Mouse (Mus musculus) embryonic facial prominence, embryonic 14.5 days (tissue): ENCODE measurements around the gene Slc35e2. TPM values are rescaled to one million over a fixed set of nuclear protein-coding genes. Genes with fewer than 3 reads are reported as not detected.

Experiments
- ATAC-seq: fragments of 200-750 bp; cut with Nextera tagmentation; 2 replicates; pipeline ENCODE4 v1.8.0; 2017; ENCODE audit warnings: low read depth, moderate number of reproducible peaks, moderate TSS enrichment
- DNase-seq: peaks from one replicate; pipeline ENCODE4 v3.0.0-alpha.2; 2015; ENCODE audit warnings: low spot score
- H3K27ac ChIP-seq: fragments of 300-500 bp; sonication (generic); replicated peaks from 2 replicates; pipeline ENCODE4 v1.5.1; 2014; ENCODE audit warnings: low read depth, mild to moderate bottlenecking, low read length, moderate library complexity
- H3K27me3 ChIP-seq: fragments of 300-500 bp; sonication (generic); replicated peaks from 2 replicates; pipeline ENCODE4 v1.6.1; 2014; ENCODE audit warnings: low read length; ENCODE audit not compliant: control insufficient read depth, insufficient read depth
- H3K36me3 ChIP-seq: fragments of 300-500 bp; sonication (generic); 2 replicates; pipeline ENCODE4 v1.6.1; 2014; ENCODE audit warnings: low read length, mixed read lengths; ENCODE audit not compliant: control insufficient read depth, insufficient read depth
- H3K4me1 ChIP-seq: fragments of 300-500 bp; sonication (generic); 2 replicates; pipeline ENCODE4 v1.6.1; 2014; ENCODE audit warnings: antibody characterized with exemption, low read length; ENCODE audit not compliant: control insufficient read depth, insufficient read depth
- H3K4me2 ChIP-seq: fragments of 300-500 bp; sonication (generic); 2 replicates; pipeline ENCODE4 v1.6.1; 2014; ENCODE audit warnings: low read depth, mild to moderate bottlenecking, low read length, moderate library complexity, mixed read lengths
- H3K4me3 ChIP-seq: fragments of 300-500 bp; sonication (generic); 2 replicates; pipeline ENCODE4 v1.5.1; 2014; ENCODE audit warnings: low read depth, mild to moderate bottlenecking, low read length
- H3K9ac ChIP-seq: fragments of 300-500 bp; sonication (generic); 2 replicates; pipeline ENCODE4 v1.6.1; 2014; ENCODE audit warnings: low read depth, mild to moderate bottlenecking, low read length, moderate library complexity, mixed read lengths
- H3K9me3 ChIP-seq: fragments of 300-500 bp; sonication (generic); 2 replicates; pipeline ENCODE4 v1.6.1; 2016; ENCODE audit warnings: low read length; ENCODE audit not compliant: control insufficient read depth
- WGBS: fragments of 180-500 bp; shearing (Covaris S2); extraction: QIAGEN DNeasy Blood & Tissue Kit; methylation state at CpG from one replicate; pipeline ENCODE4 v1.1.7; 2014; 5-methylcytosine and 5-hydroxymethylcytosine counted together
- polyA plus RNA-seq: library from polyadenylated mRNA; unstranded; fragments of >200 nt; fragmentation: Nextera tagmentation; extraction: Ambion mirVana; gene quantifications from 2 replicates; pipeline ENCODE4 v1.2.1, GENCODE M21; 2014

Gene Slc35e2
- polyA plus RNA-seq, 1 experiment from 2014 or later: 9.2 TPM

DNA sequence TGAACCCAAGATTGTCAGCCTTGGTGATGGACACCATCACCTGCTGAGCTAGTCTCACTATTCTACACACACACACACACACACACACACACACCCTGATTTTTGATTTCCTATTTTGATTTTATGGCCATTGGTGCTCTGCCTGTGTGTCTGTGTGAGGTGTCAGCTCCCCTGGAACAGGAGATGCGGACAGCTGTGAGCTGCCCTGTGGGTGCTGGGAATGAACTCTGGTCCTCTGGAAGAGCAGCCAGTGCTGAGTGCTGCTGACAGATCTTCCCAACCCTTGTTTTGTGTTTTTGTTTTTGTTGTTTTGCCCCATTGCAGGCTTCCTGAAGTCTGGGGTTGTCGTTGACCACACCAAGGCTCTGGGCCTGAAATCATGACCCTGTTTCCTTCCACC is 28.1 kb upstream of the Slc35e2 start:
- no peak for DNase-seq
- WGBS: 85% methylated on average over 2 of the region's 2 CpGs
- H3K9me3 ChIP-seq: no peaks in the 10 kb centered on the region
- H3K4me1 ChIP-seq: no peaks in the 10 kb centered on the region
- H3K36me3 ChIP-seq: peaks cover 14% of the 10 kb centered on the region
- H3K27ac ChIP-seq: no peak overlapping the region
- no peak overlapping the region for H3K4me2 ChIP-seq
- no peak for ATAC-seq
- H3K27me3 ChIP-seq: no peaks in the 10 kb centered on the region
- H3K4me3 ChIP-seq: no peak overlapping the region
- no peak overlapping the region for H3K9ac ChIP-seq

DNA sequence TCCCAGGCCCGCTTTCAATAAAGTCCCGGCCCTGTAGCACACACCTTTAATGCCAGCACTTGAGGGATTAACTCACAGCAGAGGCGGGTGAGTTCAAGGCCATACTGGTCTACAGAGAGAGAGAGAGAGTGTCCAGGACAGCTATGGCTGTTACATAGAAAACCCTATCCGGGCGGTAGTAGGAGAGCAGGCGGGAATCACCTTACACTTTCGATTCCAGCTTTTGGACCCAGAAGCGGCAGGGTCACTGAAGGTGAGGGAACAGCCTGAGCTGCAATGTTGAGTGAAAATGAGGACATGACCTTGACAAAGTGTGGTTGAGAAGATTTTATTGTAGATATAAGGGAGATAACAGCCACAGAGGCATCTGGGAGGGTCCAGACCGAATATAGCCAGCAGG is 27.3 kb upstream of the Slc35e2 start:
- Histone ChIP-seq H3K4me1 (no peaks in the 10 kb centered on the region), H3K4me2 (no peak overlapping the region), H3K27me3 (no peaks in the 10 kb centered on the region), H3K9ac (no peak overlapping the region), H3K4me3 (no peak overlapping the region), H3K27ac (no peak overlapping the region), H3K36me3 (peaks cover 22% of the 10 kb centered on the region), H3K9me3 (no peaks in the 10 kb centered on the region)
- ATAC-seq (no peak), DNase-seq (no peak)
- WGBS: 89% methylated on average over 9 of the region's 9 CpGs

DNA sequence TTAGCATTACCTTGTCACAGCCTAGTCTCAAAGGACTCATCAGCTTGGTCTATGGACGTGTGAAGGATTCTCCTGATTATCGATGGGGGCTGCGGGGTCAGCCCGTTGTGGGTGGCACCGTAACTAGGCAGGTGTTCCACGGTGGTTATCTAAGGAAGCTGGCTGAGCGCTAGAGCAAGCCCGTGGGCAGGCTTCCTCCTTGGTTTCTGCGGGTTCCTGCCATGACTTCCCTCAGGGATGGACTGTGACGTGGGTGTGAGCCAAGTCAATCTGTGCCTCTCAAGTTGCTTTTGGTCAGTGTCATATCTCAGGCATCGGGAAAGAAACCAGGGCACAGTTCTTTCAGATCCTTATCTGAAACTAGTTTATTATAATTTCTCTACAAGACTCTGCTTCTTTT is 26.3 kb upstream of the Slc35e2 start:
- Histone ChIP-seq H3K27ac (no peak overlapping the region), H3K4me2 (no peak overlapping the region)
- no peak for ATAC-seq

DNA sequence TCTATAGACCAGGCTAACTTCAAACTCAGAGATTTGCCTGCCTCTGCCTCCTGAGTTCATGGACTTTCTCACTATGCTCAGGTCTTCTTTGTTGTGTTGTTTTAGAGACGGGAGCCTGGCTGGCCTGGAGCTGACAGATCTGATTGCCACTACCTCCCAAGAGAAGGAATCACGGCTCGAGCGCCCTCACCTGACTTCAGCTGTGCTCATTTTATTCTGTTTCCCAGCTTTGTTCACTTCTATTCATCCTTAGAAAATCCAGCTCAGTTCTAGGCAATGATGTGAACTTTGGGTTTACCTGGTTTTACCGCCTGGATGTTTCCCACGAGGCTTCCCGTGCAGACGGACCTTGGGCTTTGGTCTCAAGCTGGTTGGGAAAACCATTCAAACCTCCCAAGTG is 25.7 kb upstream of the Slc35e2 start:
- no peak overlapping the region for H3K27ac ChIP-seq
- no peak for ATAC-seq
- no peak overlapping the region for H3K4me3 ChIP-seq
- no peak for DNase-seq
- H3K36me3 ChIP-seq: peaks cover 34% of the 10 kb centered on the region
- H3K4me2 ChIP-seq: no peak overlapping the region
- no peaks in the 10 kb centered on the region for H3K27me3 ChIP-seq
- H3K9me3 ChIP-seq: no peaks in the 10 kb centered on the region
- 94% methylated on average over 8 of the region's 8 CpGs for WGBS
- H3K4me1 ChIP-seq: no peaks in the 10 kb centered on the region
- H3K9ac ChIP-seq: no peak overlapping the region

More for the DNA sequence above, 26.3 kb upstream of the Slc35e2 start:
- no peak for DNase-seq
- Histone ChIP-seq H3K4me3 (no peak overlapping the region), H3K9me3 (no peaks in the 10 kb centered on the region), H3K36me3 (peaks cover 32% of the 10 kb centered on the region), H3K27me3 (no peaks in the 10 kb centered on the region), H3K4me1 (no peaks in the 10 kb centered on the region), H3K9ac (no peak overlapping the region)
- WGBS: 87% methylated on average over 11 of the region's 11 CpGs

DNA sequence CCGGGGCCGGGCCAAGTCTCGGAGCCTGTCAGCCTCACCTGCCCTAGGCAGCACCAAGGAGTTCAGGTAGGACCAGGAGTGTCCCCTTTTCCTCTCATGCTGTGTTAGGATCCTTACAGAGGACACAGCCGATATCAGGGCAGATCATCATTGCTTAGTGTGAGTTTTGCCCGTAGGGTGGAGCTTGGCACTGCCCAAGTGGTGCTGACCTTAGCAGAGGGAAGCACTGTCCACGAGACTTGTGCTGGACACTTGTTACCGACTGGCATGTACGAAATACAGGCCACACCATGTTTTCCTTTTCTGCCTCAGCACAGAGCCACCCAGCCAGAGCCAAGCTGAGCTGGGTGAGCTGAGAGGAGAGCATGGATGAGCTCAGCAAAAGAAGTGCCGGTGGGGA is 24.1 kb upstream of the Slc35e2 start:
- no peaks in the 10 kb centered on the region for H3K27me3 ChIP-seq
- WGBS: 95% methylated on average over 9 of the region's 9 CpGs
- no peaks in the 10 kb centered on the region for H3K9me3 ChIP-seq
- no peak overlapping the region for H3K27ac ChIP-seq
- H3K9ac ChIP-seq: no peak overlapping the region
- H3K4me3 ChIP-seq: no peak overlapping the region
- no peaks in the 10 kb centered on the region for H3K4me1 ChIP-seq
- no peak for ATAC-seq
- DNase-seq: no peak
- H3K36me3 ChIP-seq: peaks cover 38% of the 10 kb centered on the region
- no peak overlapping the region for H3K4me2 ChIP-seq

DNA sequence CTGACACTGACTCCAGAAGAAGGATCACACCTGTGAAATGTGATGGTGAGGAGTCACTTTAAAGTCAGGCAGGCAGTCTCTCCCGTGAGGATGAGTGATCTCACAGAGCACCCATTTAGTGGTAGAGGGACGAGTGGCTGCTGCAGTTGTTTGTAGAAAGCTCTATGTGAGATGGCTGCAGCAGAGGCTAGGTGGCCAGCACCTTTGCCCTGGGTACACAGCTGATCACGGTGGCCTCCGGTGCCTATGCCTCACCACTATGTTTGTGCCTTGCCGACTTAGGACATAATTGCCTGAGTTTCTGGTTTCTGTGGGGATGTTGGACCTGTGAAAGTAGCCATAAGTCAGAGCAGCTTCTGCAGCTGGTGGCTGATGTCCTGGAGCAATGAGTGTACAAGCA is 23.5 kb upstream of the Slc35e2 start:
- H3K27me3 ChIP-seq: no peaks in the 10 kb centered on the region
- WGBS: 88% methylated on average over 5 of the region's 5 CpGs
- H3K4me1 ChIP-seq: no peaks in the 10 kb centered on the region
- no peak overlapping the region for H3K27ac ChIP-seq
- DNase-seq (no peak), ATAC-seq (no peak)
- no peak overlapping the region for H3K4me3 ChIP-seq
- H3K9ac ChIP-seq: no peak overlapping the region
- H3K4me2 ChIP-seq: no peak overlapping the region
- peaks cover 43% of the 10 kb centered on the region for H3K36me3 ChIP-seq
- no peaks in the 10 kb centered on the region for H3K9me3 ChIP-seq

DNA sequence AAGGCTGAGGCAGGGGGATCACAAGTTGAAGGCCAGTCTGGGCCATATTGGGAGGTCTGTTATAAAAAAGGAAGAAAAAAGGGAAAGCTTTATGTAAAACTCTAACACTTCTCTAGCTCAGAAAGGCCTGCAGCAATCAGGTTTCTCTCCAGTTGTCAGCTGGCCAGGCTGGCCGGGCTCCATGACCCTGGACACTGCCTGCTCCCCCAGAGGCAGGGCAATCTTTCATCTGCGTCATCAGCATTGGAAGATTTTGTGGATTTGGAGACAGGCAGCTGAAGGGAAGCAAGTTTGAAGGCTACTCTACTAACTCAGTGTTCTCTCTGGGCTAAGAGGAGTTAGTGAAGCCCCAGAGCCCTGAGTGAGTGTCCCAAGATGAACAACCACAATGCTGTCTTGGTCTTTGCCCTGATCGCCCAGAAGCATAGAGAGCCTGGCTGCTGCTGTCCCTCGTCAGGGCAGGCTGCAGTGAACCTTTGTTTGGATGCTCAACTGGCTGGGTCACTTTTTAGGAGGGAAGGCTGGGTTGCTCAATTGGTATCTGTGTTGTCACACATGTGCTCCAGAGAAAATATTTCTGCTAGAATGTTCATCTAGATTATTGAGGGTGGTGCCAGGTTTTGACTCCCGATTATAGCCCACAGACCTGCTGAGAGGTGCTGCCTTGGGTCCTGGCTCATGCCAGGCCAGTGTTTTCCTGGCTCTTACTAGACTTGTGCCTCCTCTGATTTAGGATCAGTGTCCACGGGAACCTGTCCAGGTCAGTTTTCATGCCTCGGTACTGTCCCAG is 22.7 kb upstream of the Slc35e2 start:
- 82% methylated on average over 7 of the region's 7 CpGs for WGBS

DNA sequence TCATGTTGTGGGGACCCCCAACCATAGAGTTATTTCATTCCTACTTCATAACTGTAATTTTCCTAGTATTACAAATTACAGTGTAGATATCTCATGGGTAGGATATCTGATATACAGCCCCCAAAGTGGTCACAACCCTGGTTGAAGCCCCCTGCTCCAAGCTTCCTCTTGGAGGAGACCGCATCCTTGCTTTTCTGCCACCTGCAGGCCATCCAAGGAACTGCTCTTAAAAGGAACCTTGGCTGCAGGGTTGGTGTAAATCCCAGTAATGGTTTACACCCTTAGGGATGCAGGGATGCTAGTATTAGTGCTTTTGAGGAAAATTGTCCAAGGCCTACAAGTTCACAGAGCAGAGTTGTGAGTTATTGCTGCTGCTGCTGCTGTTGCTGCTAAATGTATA is 20.8 kb upstream of the Slc35e2 start:
- ATAC-seq (no peak), DNase-seq (no peak)
- no peaks in the 10 kb centered on the region for H3K9me3 ChIP-seq
- WGBS: 22% methylated on average over 1 of the region's 1 CpGs
- no peak overlapping the region for H3K27ac ChIP-seq
- no peak overlapping the region for H3K4me2 ChIP-seq
- H3K4me3 ChIP-seq: no peak overlapping the region
- H3K27me3 ChIP-seq: no peaks in the 10 kb centered on the region
- peaks cover 63% of the 10 kb centered on the region for H3K36me3 ChIP-seq
- H3K9ac ChIP-seq: no peak overlapping the region
- H3K4me1 ChIP-seq: no peaks in the 10 kb centered on the region

More for the DNA sequence above, 22.7 kb upstream of the Slc35e2 start:
- no peaks in the 10 kb centered on the region for H3K27me3 ChIP-seq
- peaks cover 44% of the 10 kb centered on the region for H3K36me3 ChIP-seq
- DNase-seq (no peak), ATAC-seq (no peak)
- H3K27ac ChIP-seq: no peak overlapping the region
- no peaks in the 10 kb centered on the region for H3K9me3 ChIP-seq
- H3K4me2 ChIP-seq: no peak overlapping the region
- H3K4me1 ChIP-seq: no peaks in the 10 kb centered on the region
- no peak overlapping the region for H3K4me3 ChIP-seq
- no peak overlapping the region for H3K9ac ChIP-seq

DNA sequence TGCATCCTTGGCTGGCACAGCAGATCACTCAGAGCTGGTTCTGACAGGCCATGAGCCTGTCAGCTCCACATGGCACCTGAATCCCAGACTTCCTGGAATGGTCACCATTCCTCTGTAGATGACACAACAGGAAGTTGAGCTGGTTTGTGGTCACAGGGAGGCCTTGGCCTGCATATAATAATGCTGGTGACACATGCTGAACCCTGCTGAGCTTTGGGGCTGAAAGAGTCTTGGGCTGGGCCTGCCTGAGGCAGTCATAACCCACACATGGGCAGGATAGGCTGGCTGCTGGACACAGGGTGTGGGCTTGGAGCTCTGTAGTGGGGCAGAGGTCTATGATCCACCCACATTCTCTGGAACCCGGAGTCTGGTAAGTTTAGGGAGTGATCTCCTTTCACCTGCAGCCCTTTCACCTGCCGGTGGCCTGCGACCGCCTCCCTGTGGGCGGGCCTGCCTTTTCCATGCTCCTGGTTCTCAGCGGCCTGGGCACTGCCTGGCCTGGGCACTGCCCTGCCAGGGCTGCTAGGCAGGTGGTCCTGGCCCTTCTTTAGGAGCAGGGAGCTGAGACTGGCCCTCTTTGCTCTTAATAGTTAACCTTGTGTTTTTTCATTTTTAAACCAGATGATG is 18.8 kb upstream of the Slc35e2 start:
- Histone ChIP-seq H3K9ac (no peak overlapping the region), H3K4me3 (no peak overlapping the region), H3K27ac (no peak overlapping the region), H3K9me3 (no peaks in the 10 kb centered on the region), H3K4me2 (no peak overlapping the region), H3K4me1 (no peaks in the 10 kb centered on the region), H3K36me3 (peaks cover 75% of the 10 kb centered on the region), H3K27me3 (no peaks in the 10 kb centered on the region)
- DNase-seq (no peak), ATAC-seq (no peak)
- WGBS: 90% methylated on average over 6 of the region's 6 CpGs
